Mouse (Mus musculus) colon, adult 2 months (tissue): Measurements from ENCODE around the gene Onecut3. TPM values are rescaled to one million over a fixed set of nuclear protein-coding genes. Genes with fewer than 3 reads are reported as not detected.

Experiments used
- polyA plus RNA-seq: library from polyadenylated mRNA; depleted of rRNA; stranded (reverse); fragments of >200 nt; gene quantifications from 2 replicates; pipeline ENCODE4 v1.2.3, GENCODE M21; 2012; rRNA removed

Onecut3 gene
- 0.02 TPM in 1 of 2 replicates, not detected in the other for polyA plus RNA-seq

GRCm38 (mm10) chr10:80494732-80495131 is at the start of gene Onecut3:
TSS of gene Onecut3 (plus strand) at chr10:80494835.

GRCm38 (mm10) chr10:80538710-80539394 is 44.2 kb downstream of the Onecut3 start, which contains the start of gene Atp8b3:
TSS of gene Atp8b3 (minus strand) at chr10:80539124.

GRCm38 (mm10) chr10:80561116-80561944 is 66.7 kb downstream of the Onecut3 start, which contains the start of gene Rexo1:
TSS of gene Rexo1 (minus strand) at chr10:80561560.

Other genes with a start within 250 kb of the Onecut3 start
- 917 and 1,055 TPM in 2 replicates for gene Ndufs7, start 245.7 kb upstream of the Onecut3 start, polyA plus RNA-seq
- gene Gamt, start 233.8 kb upstream of the Onecut3 start, polyA plus RNA-seq, result 12.4 and 22.1 TPM in 2 replicates
- 79.6 and 86.9 TPM in 2 replicates for gene Dazap1, start 233.3 kb upstream of the Onecut3 start, polyA plus RNA-seq
- gene Rps15, start 202.4 kb upstream of the Onecut3 start, polyA plus RNA-seq, result 1,702 and 2,447 TPM in 2 replicates
- 1.8 and 2.0 TPM in 2 replicates for gene Apc2, start 198.9 kb upstream of the Onecut3 start, polyA plus RNA-seq
- 55.6 and 67.7 TPM in 2 replicates for gene 2310011J03Rik, start 174.3 kb upstream of the Onecut3 start, polyA plus RNA-seq
- gene Pcsk4, start 165.3 kb upstream of the Onecut3 start, polyA plus RNA-seq, result 20.6 and 24.0 TPM in 2 replicates
- 27.3 and 36.0 TPM in 2 replicates for gene Reep6, start 164.9 kb upstream of the Onecut3 start, polyA plus RNA-seq
- gene Adamtsl5, start 146.4 kb upstream of the Onecut3 start, polyA plus RNA-seq, result 27.8 and 29.2 TPM in 2 replicates
- gene Plk5, start 138.4 kb upstream of the Onecut3 start, polyA plus RNA-seq, result 0.38 and 0.71 TPM in 2 replicates
- gene Mex3d, start 107.2 kb upstream of the Onecut3 start, polyA plus RNA-seq, result 23.9 and 24.3 TPM in 2 replicates
- gene Mbd3, start 95.3 kb upstream of the Onecut3 start, polyA plus RNA-seq, result 112 and 120 TPM in 2 replicates
- gene Uqcr11, start 88.0 kb upstream of the Onecut3 start, polyA plus RNA-seq, result 2,050 and 2,937 TPM in 2 replicates
- gene Tcf3, start 61.2 kb upstream of the Onecut3 start, polyA plus RNA-seq, result 84.9 and 86.2 TPM in 2 replicates
- not detected in 2 replicates for gene Atp8b3, start 44.3 kb downstream of the Onecut3 start, polyA plus RNA-seq
- 56.3 and 60.5 TPM in 2 replicates for gene Rexo1, start 66.7 kb downstream of the Onecut3 start, polyA plus RNA-seq
- gene Klf16, start 82.5 kb downstream of the Onecut3 start, polyA plus RNA-seq, result 32.1 and 34.5 TPM in 2 replicates
- 328 and 390 TPM in 2 replicates for gene Abhd17a, start 95.5 kb downstream of the Onecut3 start, polyA plus RNA-seq
- 145 and 162 TPM in 2 replicates for gene Scamp4, start 108.0 kb downstream of the Onecut3 start, polyA plus RNA-seq
- 22.0 and 28.5 TPM in 2 replicates for gene Adat3, start 108.0 kb downstream of the Onecut3 start, polyA plus RNA-seq
- 3.8 and 4.9 TPM in 2 replicates for gene Gm49322, start 111.2 kb downstream of the Onecut3 start, polyA plus RNA-seq
- 326 and 352 TPM in 2 replicates for gene Csnk1g2, start 128.0 kb downstream of the Onecut3 start, polyA plus RNA-seq
- 89.5 and 97.5 TPM in 2 replicates for gene Btbd2, start 162.2 kb downstream of the Onecut3 start, polyA plus RNA-seq
- 385 and 392 TPM in 2 replicates for gene Mknk2, start 183.3 kb downstream of the Onecut3 start, polyA plus RNA-seq
- 39.9 and 49.0 TPM in 2 replicates for gene Mob3a, start 207.1 kb downstream of the Onecut3 start, polyA plus RNA-seq
- gene Izumo4, start 207.3 kb downstream of the Onecut3 start, polyA plus RNA-seq, result 52.3 and 56.7 TPM in 2 replicates
- gene Ap3d1, start 247.4 kb downstream of the Onecut3 start, polyA plus RNA-seq, result 116 and 122 TPM in 2 replicates